Mouse (Mus musculus) cerebellum, adult 2 months (tissue): ENCODE results near the gene Fn1.

ENCODE experiments used
- CTCF ChIP-seq: fragments of 200-500 bp; IDR thresholded peaks from 2 replicates; pipeline ENCODE4 v1.5.1; 2011; ENCODE audit warnings: low read depth, mild to moderate bottlenecking, control low read depth, low read length, moderate library complexity, borderline replicate concordance; ENCODE audit not compliant: insufficient read depth
- POLR2A ChIP-seq: fragments of 200-500 bp; IDR thresholded peaks from 2 replicates; pipeline ENCODE4 v1.6.1; 2011; ENCODE audit warnings: low read length, control low read depth, borderline replicate concordance; ENCODE audit not compliant: insufficient read depth

DNA sequence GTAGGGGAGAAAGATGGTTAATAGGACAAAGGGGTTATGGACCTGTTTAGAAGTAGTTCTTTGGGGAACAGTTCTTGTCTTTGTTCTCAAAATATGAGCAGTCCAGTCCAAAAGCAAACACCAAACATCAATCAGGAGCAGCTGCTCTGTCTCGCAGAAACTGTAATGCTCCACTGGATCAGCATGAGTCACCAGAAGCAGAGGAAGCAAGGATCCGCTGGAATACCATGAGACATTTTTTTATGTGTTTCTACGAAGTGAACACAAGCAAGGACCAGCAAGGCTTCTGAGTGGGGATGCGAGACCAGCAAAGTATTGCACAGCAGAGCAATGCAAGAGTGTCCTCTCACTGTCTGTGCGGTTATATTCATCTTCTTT lies 35.9 kb upstream of the Fn1 start:
- TF ChIP-seq POLR2A, result no peak
- no peak for TF ChIP-seq CTCF
